8 mouse cellular contexts compared by ENCODE assay signal in genomic region chr1:137898891-137899290, GRCm38 (mm10).
A peak's percentile ranks its signal among the peaks of the same experiment; 100 is the strongest.
DNase-seq lines count a peak whose midpoint lies in the region; ATAC-seq and TF ChIP-seq lines count a peak whose summit lies in the region.

No protein-coding gene starts in this region.

- H3K4me2 ChIP-seq in heart, embryonic 12.5 days, result peak overlapping the region; percentile 64
- H3K4me2 ChIP-seq in liver, embryonic 12.5 days, result peak overlapping the region; percentile 82
- peak overlapping the region; percentile 69 for H3K4me2 ChIP-seq in neural tube, embryonic 15.5 days

- H3K27me3 ChIP-seq in heart, embryonic 12.5 days (replicated peaks), result no peaks in the 10 kb centered on the region
- H3K27me3 ChIP-seq in liver, embryonic 12.5 days (replicated peaks), result no peaks in the 10 kb centered on the region
- H3K27me3 ChIP-seq in neural tube, embryonic 15.5 days (replicated peaks), result no peaks in the 10 kb centered on the region

- no peak for ATAC-seq in heart, embryonic 12.5 days (ENCODE audit: insufficient number of reproducible peaks, low FRiP score)
- peak; percentile 40 for ATAC-seq in liver, embryonic 12.5 days
- ATAC-seq in neural tube, embryonic 15.5 days (ENCODE audit: low FRiP score), result peak; percentile 62

- no peaks in the 10 kb centered on the region for H3K36me3 ChIP-seq in heart, embryonic 12.5 days
- no peaks in the 10 kb centered on the region for H3K36me3 ChIP-seq in liver, embryonic 12.5 days
- no peaks in the 10 kb centered on the region for H3K36me3 ChIP-seq in neural tube, embryonic 15.5 days

- peak overlapping the region; percentile 95 for H3K27ac ChIP-seq in heart, embryonic 12.5 days (ENCODE audit: poor library complexity, severe bottlenecking)
- peak overlapping the region; percentile 83 for H3K27ac ChIP-seq in bone marrow macrophage, adult 2 months (ENCODE audit: insufficient read depth, low read depth, low read length)
- peak overlapping the region; percentile 76 for H3K27ac ChIP-seq in liver, embryonic 12.5 days
- peak overlapping the region; percentile 93 for H3K27ac ChIP-seq in neural tube, embryonic 15.5 days (replicated peaks)

- no peak for TF ChIP-seq CTCF in bone marrow macrophage, adult 2 months (IDR thresholded peaks at IDR 0.05; ENCODE audit: low read depth, low read length)

- H3K4me3 ChIP-seq in heart, embryonic 12.5 days, result peak overlapping the region; percentile 73
- peak overlapping the region; percentile 77 for H3K4me3 ChIP-seq in bone marrow macrophage, adult 2 months (ENCODE audit: insufficient read depth, low read length)
- peak overlapping the region; percentile 62 for H3K4me3 ChIP-seq in liver, embryonic 12.5 days
- peak overlapping the region; percentile 61 for H3K4me3 ChIP-seq in neural tube, embryonic 15.5 days (replicated peaks)

- H3K9ac ChIP-seq in heart, embryonic 12.5 days, result peak overlapping the region; percentile 75
- H3K9ac ChIP-seq in liver, embryonic 12.5 days, result peak overlapping the region; percentile 66
- H3K9ac ChIP-seq in neural tube, embryonic 15.5 days (replicated peaks), result peak overlapping the region; percentile 71

- 3% methylated on average over 3 of the region's 3 CpGs for WGBS in heart, embryonic 12.5 days
- WGBS in liver, embryonic 12.5 days (ENCODE audit: insufficient replicate concordance), result 9% methylated on average over 3 of the region's 3 CpGs
- WGBS in neural tube, embryonic 15.5 days, result 2% methylated on average over 3 of the region's 3 CpGs

- no peak for DNase-seq in heart, postnatal 4 days
- peak; percentile 31 for DNase-seq in forelimb bud, embryonic 11.5 days (ENCODE audit: low read depth, low spot score)
- DNase-seq in cerebellum, adult 9-10 months, result no peak
- no peak for DNase-seq in left cerebral cortex, adult 9 months (ENCODE audit: low spot score in 2 of 2)

- no peaks in the 10 kb centered on the region for H3K9me3 ChIP-seq in heart, embryonic 12.5 days (replicated peaks)
- no peaks in the 10 kb centered on the region for H3K9me3 ChIP-seq in liver, embryonic 12.5 days (replicated peaks)
- H3K9me3 ChIP-seq in neural tube, embryonic 15.5 days (replicated peaks), result no peaks in the 10 kb centered on the region

- peaks cover 9% of the 10 kb centered on the region; the same call in 1 of the 2 replicates for H3K4me1 ChIP-seq in heart, embryonic 12.5 days (replicated peaks)
- H3K4me1 ChIP-seq in bone marrow macrophage, adult 2 months (ENCODE audit: control insufficient read depth, insufficient read depth, low read length), result peaks cover 4% of the 10 kb centered on the region
- peaks cover 18% of the 10 kb centered on the region for H3K4me1 ChIP-seq in liver, embryonic 12.5 days
- peaks cover 14% of the 10 kb centered on the region for H3K4me1 ChIP-seq in neural tube, embryonic 15.5 days

- TF ChIP-seq POLR2A in bone marrow macrophage, adult 2 months (IDR thresholded peaks at IDR 0.05; ENCODE audit: borderline replicate concordance, low read depth, low read length), result no peak
